Mouse (Mus musculus): Measurements from ENCODE around the gene Il27ra.
"Not testable (repeated sequence)": the region's sequence is repeated elsewhere in the genome, so short reads cannot be mapped to it uniquely, and the experiment has no call there.

Gene Il27ra

DNA sequence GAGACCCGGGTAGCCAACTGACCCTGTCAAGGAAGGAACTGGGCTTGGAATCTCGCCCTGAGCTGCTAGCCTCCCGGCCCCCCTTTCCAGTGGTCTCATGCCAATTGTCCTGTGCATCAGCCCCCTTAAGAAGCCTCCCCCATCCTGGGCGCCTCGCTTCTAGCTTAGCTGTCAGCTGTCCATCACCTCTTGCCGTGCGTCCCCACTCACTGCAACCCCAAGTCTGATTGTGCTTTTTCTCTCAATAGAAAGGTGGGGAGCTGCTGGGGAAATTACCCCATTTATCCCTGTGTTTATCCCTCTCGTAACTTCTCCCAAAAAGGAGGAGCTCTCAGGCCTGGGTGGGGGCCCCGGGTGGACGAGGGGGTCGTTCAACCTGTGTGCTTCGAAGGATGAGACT, 46.4 kb downstream of the Il27ra start:
- DNase-seq: peak; percentile 30

DNA sequence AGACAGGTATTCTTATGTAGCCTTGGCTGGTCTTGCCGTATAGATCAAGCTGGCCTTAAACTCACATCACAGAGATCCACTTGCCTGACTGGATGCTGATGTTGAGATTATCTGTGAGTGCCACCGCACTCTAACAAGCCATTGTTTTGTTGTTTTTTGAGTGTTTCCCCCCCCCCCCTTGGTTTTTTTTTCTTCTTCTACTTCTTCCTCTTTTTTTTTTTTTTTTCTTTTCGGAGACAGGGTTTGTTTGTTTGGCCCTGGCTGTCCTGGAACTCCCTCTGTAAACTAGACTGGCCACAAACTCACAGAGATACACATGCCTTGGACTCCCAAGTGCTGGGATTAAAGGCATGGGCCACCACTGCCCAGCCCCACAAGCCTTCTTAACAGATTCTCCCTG, 48.4 kb downstream of the Il27ra start:
- no peak for DNase-seq

DNA sequence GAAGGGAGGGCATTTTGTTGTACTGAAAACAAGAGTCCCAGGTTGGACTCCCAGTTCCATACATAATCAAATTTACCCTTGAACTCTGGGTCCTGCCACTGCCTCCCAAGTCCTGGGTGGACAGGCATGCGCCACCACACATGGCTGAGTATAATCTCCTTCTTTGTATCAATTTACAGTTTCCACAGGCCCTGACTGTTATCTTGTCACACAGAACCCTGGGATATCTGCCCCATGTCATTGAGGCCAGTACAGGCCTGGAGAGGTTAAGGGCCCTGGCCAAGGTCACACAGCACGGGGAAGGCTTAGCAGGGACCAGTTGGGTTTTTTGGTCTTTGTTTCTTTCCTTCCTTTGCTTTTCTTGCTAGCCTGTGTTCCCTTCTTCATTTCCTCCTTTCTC, 49.9 kb downstream of the Il27ra start:
- DNase-seq: no peak

DNA sequence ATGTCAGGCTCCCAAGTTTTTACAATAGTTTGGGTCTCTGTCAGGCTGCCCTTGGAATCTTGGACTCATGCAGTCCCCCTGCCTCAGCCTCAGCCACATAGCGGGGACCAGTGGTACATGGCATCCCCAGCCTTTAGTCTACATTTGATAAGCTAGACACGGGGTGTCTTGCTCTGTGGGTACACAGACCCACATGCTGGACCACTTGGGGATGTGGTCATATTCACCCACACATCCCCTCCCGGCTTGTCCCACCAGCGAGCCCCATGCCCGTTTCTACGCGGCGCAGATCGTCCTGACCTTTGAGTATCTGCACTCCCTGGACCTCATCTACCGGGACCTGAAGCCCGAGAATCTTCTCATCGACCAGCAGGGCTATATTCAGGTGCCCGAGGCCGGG, 52.2 kb downstream of the Il27ra start:
- DNase-seq: no peak

DNA sequence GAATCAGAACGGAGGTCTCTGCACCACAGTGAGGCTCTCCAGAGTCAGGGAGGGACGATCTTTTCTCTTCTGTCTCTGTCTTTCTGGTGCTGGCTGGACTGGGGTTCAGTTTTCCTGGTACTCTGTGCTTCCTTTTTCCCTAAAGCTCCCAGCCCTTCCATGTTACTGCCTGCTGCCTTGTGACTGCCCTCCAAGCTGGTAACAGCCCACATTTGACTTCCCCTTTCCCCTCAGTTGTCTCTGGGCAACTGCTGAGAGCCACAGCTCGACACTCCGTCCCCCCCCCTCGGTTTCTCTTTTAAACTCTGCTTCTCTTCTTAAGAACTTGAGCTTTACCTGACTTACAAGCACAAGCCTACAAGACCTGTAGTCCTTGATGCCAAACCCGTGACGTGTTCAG, 53.1 kb downstream of the Il27ra start:
- no peak for DNase-seq

DNA sequence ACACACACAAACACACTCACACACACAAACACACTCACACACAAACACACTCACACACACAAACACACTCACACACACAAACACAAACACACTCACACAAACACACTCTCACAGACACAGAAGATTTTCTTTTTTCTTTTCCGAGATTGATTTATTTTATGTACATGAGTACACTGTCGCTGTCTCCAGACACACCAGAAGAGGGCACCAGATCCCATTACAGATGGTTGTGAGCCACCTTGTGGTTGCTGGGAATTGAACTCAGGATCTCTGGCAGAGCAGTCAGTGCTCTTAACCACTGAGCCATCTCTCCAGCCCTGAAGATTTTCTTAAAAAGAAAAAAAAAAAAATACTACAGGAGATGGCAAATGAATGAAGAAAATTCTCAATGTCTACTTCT, 59.2 kb downstream of the Il27ra start:
- not testable (repeated sequence) for DNase-seq

DNA sequence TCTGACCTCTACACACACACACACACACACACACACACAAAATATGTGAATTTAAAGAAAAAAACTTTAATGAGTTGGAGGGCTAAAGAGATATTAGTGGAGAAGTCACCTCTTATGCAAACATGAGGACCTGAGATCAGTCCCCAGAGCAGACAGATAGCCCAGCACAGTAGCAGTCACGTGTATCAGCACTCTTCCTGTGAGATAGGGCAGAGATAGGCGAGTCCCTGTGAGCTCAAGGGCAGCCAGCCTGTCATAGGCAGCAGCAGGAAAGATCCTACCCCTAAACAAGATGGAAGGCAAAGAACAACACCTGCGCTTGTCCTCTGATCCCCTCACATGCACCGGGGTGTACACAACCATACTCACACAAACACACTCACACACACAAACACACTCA, 59.9 kb downstream of the Il27ra start:
- no peak for DNase-seq

DNA sequence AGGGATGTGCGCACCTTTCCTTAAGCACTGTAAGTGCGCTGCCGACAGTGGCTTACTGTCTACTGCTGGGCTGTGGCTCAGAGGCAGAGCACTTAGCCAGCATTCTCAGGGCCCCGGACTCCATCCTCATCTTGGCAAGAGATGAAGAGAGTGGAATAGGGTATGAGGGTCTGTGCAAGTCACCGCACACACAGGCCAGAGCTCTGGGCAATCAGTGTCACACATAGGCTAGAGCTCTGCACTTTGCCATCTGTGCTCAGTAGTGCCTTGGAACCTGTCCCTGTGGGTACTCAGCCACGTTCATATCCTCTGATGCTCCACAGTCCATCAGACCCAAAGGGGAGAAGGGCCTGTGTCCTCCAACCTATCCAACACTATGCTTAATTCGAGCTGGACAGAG, 60.9 kb downstream of the Il27ra start:
- no peak for DNase-seq

DNA sequence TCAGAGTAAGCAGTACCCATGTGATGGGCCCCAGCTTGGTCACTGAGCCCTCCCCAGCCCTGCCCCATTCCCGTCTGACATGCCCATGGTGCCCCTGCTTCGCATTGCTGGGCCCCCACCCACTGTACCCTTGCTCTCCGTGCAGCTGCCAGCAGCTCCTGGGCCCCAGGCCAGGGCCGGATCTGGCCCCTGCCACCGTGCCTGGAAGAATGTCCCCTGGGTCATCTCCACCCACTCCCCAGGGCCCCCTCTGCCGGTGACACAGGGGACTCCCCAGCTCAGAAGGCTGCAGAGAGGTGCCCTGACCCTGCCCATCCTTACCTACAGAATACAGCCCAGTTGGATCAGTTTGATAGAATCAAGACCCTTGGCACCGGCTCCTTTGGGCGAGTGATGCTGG, 61.5 kb downstream of the Il27ra start:
- DNase-seq: peak; percentile 23
